In the genomic region with DNA sequence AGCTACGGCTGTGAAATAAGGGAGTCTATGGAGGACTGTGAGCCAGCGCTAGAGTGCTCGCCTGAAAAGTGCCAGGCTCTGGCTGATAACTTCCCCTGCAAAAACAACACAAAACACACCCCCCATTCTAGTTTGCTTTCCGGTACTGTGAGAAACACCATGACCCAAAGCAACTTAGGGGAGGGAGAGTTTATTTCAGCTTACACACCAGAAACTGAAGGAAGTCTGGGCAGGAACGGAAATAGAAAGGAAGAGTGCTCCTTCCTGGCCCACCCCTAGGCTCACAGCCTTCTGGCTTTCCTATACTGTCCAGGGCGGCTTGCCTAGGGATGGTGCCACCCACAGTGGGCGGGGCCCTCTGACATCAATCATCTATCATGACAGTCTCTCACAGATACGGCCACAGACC, we compare ENCODE assay signal across 10 mouse cellular contexts. TPM values are rescaled to one million over a fixed set of nuclear protein-coding genes. Genes with fewer than 3 reads are reported as not detected.
DNase-seq lines count a peak whose midpoint lies in the region; ATAC-seq and TF ChIP-seq lines count a peak whose summit lies in the region.
"Had no signal": no experiment of that assay in that cellular context is flagged by ENCODE, and none has a peak within 500 bp of the region (broad histone marks: within the 10 kb centered on the region; RNA-seq: fewer than 3 reads in every experiment).

No protein-coding gene starts in this region.

- H3K4me3 ChIP-seq in bone marrow macrophage, adult 2 months (ENCODE audit: insufficient read depth, low read length): no peak overlapping the region
- H3K4me3 ChIP-seq in liver, embryonic 14.5 days (ENCODE audit: insufficient read depth in 1 of 2, low read depth in 2 of 2, low read length in 2 of 2): no peak overlapping the region
- no peak overlapping the region for H3K4me3 ChIP-seq in forebrain, embryonic 10.5 days
- H3K4me3 ChIP-seq: erythroblast, embryonic 14.5 days had no signal

- H3K9me3 ChIP-seq in liver, embryonic 14.5 days (ENCODE audit: control insufficient read depth, low read length): no peaks in the 10 kb centered on the region
- H3K9me3 ChIP-seq in forebrain, embryonic 10.5 days: no peaks in the 10 kb centered on the region

- DNase-seq in 3T3-L1 (ENCODE audit: low read depth, low spot score): peak; percentile 31
- peak; percentile 73 for DNase-seq in kidney, adult 11 months
- DNase-seq in liver, embryonic 14.5 days (ENCODE audit: low read depth in 3 of 3, low spot score in 3 of 3): no peak
- DNase-seq in thymus, postnatal 4 days: no peak
- DNase-seq in frontal cortex, postnatal 14 days (ENCODE audit: low spot score in 2 of 2): no peak
- DNase-seq in left cerebral cortex, postnatal 14 days (ENCODE audit: low spot score in 2 of 2): no peak
- no peak for DNase-seq in forebrain, embryonic 10.5 days (ENCODE audit: extremely low spot score, low spot score)

- no peaks in the 10 kb centered on the region for H3K27me3 ChIP-seq in liver, embryonic 14.5 days (ENCODE audit: control insufficient read depth, insufficient read depth, low read length)
- H3K27me3 ChIP-seq in forebrain, embryonic 10.5 days (ENCODE audit: poor library complexity, severe bottlenecking): no peaks in the 10 kb centered on the region

- intact Hi-C loops in left cerebral cortex, postnatal 14 days (cut with DNase I): no loop called here

- peaks cover 10% of the 10 kb centered on the region for H3K4me1 ChIP-seq in bone marrow macrophage, adult 2 months (ENCODE audit: control insufficient read depth, insufficient read depth, low read length)
- H3K4me1 ChIP-seq in liver, embryonic 14.5 days (replicated peaks; ENCODE audit: control insufficient read depth in 2 of 2, insufficient read depth in 2 of 2, low read length in 1 of 2): peaks cover 0 to 6% of the 10 kb centered on the region in 2 experiments; a peak in 1 of 4 replicates
- peaks cover 8% of the 10 kb centered on the region for H3K4me1 ChIP-seq in forebrain, embryonic 10.5 days

- WGBS in liver, embryonic 14.5 days (ENCODE audit: insufficient replicate concordance): 31% methylated on average over 8 of the region's 8 CpGs
- WGBS in forebrain, embryonic 10.5 days: 85% methylated on average over 8 of the region's 8 CpGs

- TF ChIP-seq POLR2A in bone marrow macrophage, adult 2 months (IDR thresholded peaks at IDR 0.05; ENCODE audit: borderline replicate concordance, low read depth, low read length): no peak

- no peak for TF ChIP-seq EP300 in liver, embryonic 14.5 days (IDR thresholded peaks at IDR 0.05; ENCODE audit: low read depth)

- no peak overlapping the region for H3K9ac ChIP-seq in liver, embryonic 14.5 days (replicated peaks)

- H3K27ac ChIP-seq in bone marrow macrophage, adult 2 months (ENCODE audit: insufficient read depth, low read depth, low read length): peak overlapping the region; percentile 20; the same call in 1 of the 2 replicates
- no peak overlapping the region for H3K27ac ChIP-seq in liver, embryonic 14.5 days
- H3K27ac ChIP-seq in forebrain, embryonic 10.5 days: no peak overlapping the region
- H3K27ac ChIP-seq: hindbrain, postnatal 0 days had no signal

- no peaks in the 10 kb centered on the region; the same call in none of the 2 replicates for H3K36me3 ChIP-seq in liver, embryonic 14.5 days (replicated peaks; ENCODE audit: control insufficient read depth, insufficient read depth, low read depth)
- no peaks in the 10 kb centered on the region for H3K36me3 ChIP-seq in forebrain, embryonic 10.5 days (replicated peaks)

- ATAC-seq in liver, embryonic 14.5 days (ENCODE audit: insufficient read depth): peak; percentile 70
- ATAC-seq: hindbrain, postnatal 0 days had no signal

- H3K4me2 ChIP-seq in liver, embryonic 14.5 days (ENCODE audit: low read depth): no peak overlapping the region

- TF ChIP-seq CTCF in bone marrow macrophage, adult 2 months (IDR thresholded peaks at IDR 0.05; ENCODE audit: low read depth, low read length): no peak
- no peak for TF ChIP-seq CTCF in liver, embryonic 14.5 days (IDR thresholded peaks at IDR 0.05; ENCODE audit: low read depth)

RNA-seq across cellular contexts. Expression of a gene that starts 14.8 kb away (rescaled TPM):
- polyA plus RNA-seq in bone marrow macrophage, adult 2 months (2012; ENCODE audit: insufficient read depth, insufficient read length, missing spikeins): 23.4 and 23.9 TPM in 2 replicates
- 6.8 and 7.2 TPM in 2 replicates for polyA plus RNA-seq in liver, embryonic 14.5 days (2012; rRNA removed)
- 4.3 and 4.6 TPM in 2 replicates for polyA plus RNA-seq in liver, embryonic 14.5 days (2014; fragmentation: Nextera tagmentation; extraction: Ambion mirVana)
- 1 to 10 TPM; 8.8 to 9.3 TPM for total RNA-seq in left cerebral cortex, postnatal 14 days (2021)
- polyA plus RNA-seq in forebrain, embryonic 10.5 days (2016; fragmentation: Nextera tagmentation; extraction: Ambion mirVana): 2.1 and 2.2 TPM in 2 replicates

RNA-seq across cellular contexts. Expression of a gene that starts 22.2 kb away (rescaled TPM):
- polyA plus RNA-seq in bone marrow macrophage, adult 2 months (2012; ENCODE audit: insufficient read depth, insufficient read length, missing spikeins): not detected in 2 replicates
- polyA plus RNA-seq in liver, embryonic 14.5 days (2012; rRNA removed): 9.2 and 9.5 TPM in 2 replicates
- polyA plus RNA-seq in liver, embryonic 14.5 days (2014; fragmentation: Nextera tagmentation; extraction: Ambion mirVana): 4.9 and 5.6 TPM in 2 replicates
- 1 to 10 TPM in 1 of 2 experiments, under 1 TPM in 1; 0.37 to 1.9 TPM for total RNA-seq in left cerebral cortex, postnatal 14 days (2021)
- polyA plus RNA-seq in forebrain, embryonic 10.5 days (2016; fragmentation: Nextera tagmentation; extraction: Ambion mirVana): 0.34 and 0.69 TPM in 2 replicates
- total RNA-seq: hindbrain, postnatal 0 days had no signal

RNA-seq across cellular contexts. Expression of a gene that starts 52.9 kb away (rescaled TPM):
- polyA plus RNA-seq in bone marrow macrophage, adult 2 months (2012; ENCODE audit: insufficient read depth, insufficient read length, missing spikeins): 19.2 and 20.9 TPM in 2 replicates
- 47.9 and 52.0 TPM in 2 replicates for polyA plus RNA-seq in liver, embryonic 14.5 days (2012; rRNA removed)
- polyA plus RNA-seq in liver, embryonic 14.5 days (2014; fragmentation: Nextera tagmentation; extraction: Ambion mirVana): 84.6 and 94.7 TPM in 2 replicates
- total RNA-seq in left cerebral cortex, postnatal 14 days (2021): 10 to 100 TPM; 29.3 to 30.6 TPM
- 149 and 153 TPM in 2 replicates for polyA plus RNA-seq in forebrain, embryonic 10.5 days (2016; fragmentation: Nextera tagmentation; extraction: Ambion mirVana)

Comparison
In these comparisons a context has a peak if more than half of its experiments do, and no peak if none do; other contexts are left out.
1. DNase-seq: peak in 3T3-L1 (single experiment) and kidney, adult 11 months (single experiment); none in liver, embryonic 14.5 days (0 of 3), thymus, postnatal 4 days (single experiment), frontal cortex, postnatal 14 days (0 of 2), left cerebral cortex, postnatal 14 days (0 of 2) and forebrain, embryonic 10.5 days (single experiment).